Mouse (Mus musculus): ENCODE data around the gene Lhfpl3. TPM values are rescaled to one million over a fixed set of nuclear protein-coding genes. Genes with fewer than 3 reads are reported as not detected.

The Lhfpl3 gene
- polyA plus RNA-seq, 1 experiment from 2014 or later, result 0.23 TPM

GRCm38 (mm10) chr5:23251462-23252224 lies 505.8 kb downstream of the Lhfpl3 start:
- Histone ChIP-seq H3K4me1 (no peaks in the 10 kb centered on the region), H3K27me3 (replicated peaks) (no peaks in the 10 kb centered on the region), H3K36me3 (no peaks in the 10 kb centered on the region), H3K9ac (no peak overlapping the region), H3K4me3 (no peak overlapping the region), H3K27ac (no peak overlapping the region), H3K9me3 (replicated peaks) (no peaks in the 10 kb centered on the region), H3K4me2 (no peak overlapping the region)
- 22% methylated on average over 12 of the region's 12 CpGs for WGBS (ENCODE audit: insufficient replicate concordance)
- no peak for ATAC-seq

- no peaks in the 10 kb centered on the region for H3K4me1 ChIP-seq
- no peak for ATAC-seq
- no peak overlapping the region for H3K4me2 ChIP-seq
- no peak overlapping the region for H3K4me3 ChIP-seq
- no peaks in the 10 kb centered on the region for H3K36me3 ChIP-seq
- H3K27me3 ChIP-seq (replicated peaks), result no peaks in the 10 kb centered on the region
- H3K9ac ChIP-seq, result no peak overlapping the region
- 50% methylated on average over 3 of the region's 3 CpGs for WGBS (ENCODE audit: insufficient replicate concordance)
- no peak overlapping the region for H3K27ac ChIP-seq
- H3K9me3 ChIP-seq (replicated peaks), result no peaks in the 10 kb centered on the region
Observed at GRCm38 (mm10) chr5:23255816-23256418, 510.1 kb downstream of the Lhfpl3 start.

GRCm38 (mm10) chr5:23273309-23273708 lies 527.5 kb downstream of the Lhfpl3 start:
- Histone ChIP-seq H3K27ac (no peak overlapping the region), H3K27me3 (replicated peaks) (no peaks in the 10 kb centered on the region), H3K36me3 (no peaks in the 10 kb centered on the region), H3K4me2 (no peak overlapping the region), H3K4me3 (no peak overlapping the region), H3K9ac (no peak overlapping the region), H3K9me3 (replicated peaks) (no peaks in the 10 kb centered on the region), H3K4me1 (no peaks in the 10 kb centered on the region)
- 49% methylated on average over 3 of the region's 3 CpGs for WGBS (ENCODE audit: insufficient replicate concordance)
- ATAC-seq, result no peak

- ATAC-seq, result no peak
- H3K4me2 ChIP-seq, result no peak overlapping the region
- no peak overlapping the region for H3K9ac ChIP-seq
- no peak overlapping the region for H3K4me3 ChIP-seq
- no peaks in the 10 kb centered on the region for H3K36me3 ChIP-seq
- H3K27me3 ChIP-seq (replicated peaks), result no peaks in the 10 kb centered on the region
- H3K9me3 ChIP-seq (replicated peaks), result no peaks in the 10 kb centered on the region
- 76% methylated on average over 7 of the region's 7 CpGs for WGBS (ENCODE audit: insufficient replicate concordance)
- no peaks in the 10 kb centered on the region for H3K4me1 ChIP-seq
- no peak overlapping the region for H3K27ac ChIP-seq
Observed at GRCm38 (mm10) chr5:23279364-23279763, 533.5 kb downstream of the Lhfpl3 start.

GRCm38 (mm10) chr5:23284884-23285283 lies 539.0 kb downstream of the Lhfpl3 start:
- Histone ChIP-seq H3K9ac (no peak overlapping the region), H3K36me3 (no peaks in the 10 kb centered on the region), H3K27ac (no peak overlapping the region), H3K9me3 (replicated peaks) (no peaks in the 10 kb centered on the region), H3K4me3 (no peak overlapping the region), H3K4me1 (no peaks in the 10 kb centered on the region), H3K4me2 (no peak overlapping the region), H3K27me3 (replicated peaks) (no peaks in the 10 kb centered on the region)
- no peak for ATAC-seq
- 13% methylated on average over 3 of the region's 3 CpGs for WGBS (ENCODE audit: insufficient replicate concordance)

- no peak for ATAC-seq
- Histone ChIP-seq H3K4me2 (no peak overlapping the region), H3K36me3 (no peaks in the 10 kb centered on the region), H3K9me3 (replicated peaks) (no peaks in the 10 kb centered on the region), H3K4me1 (no peaks in the 10 kb centered on the region), H3K27ac (no peak overlapping the region), H3K27me3 (replicated peaks) (no peaks in the 10 kb centered on the region), H3K4me3 (no peak overlapping the region), H3K9ac (no peak overlapping the region)
Observed at GRCm38 (mm10) chr5:23289149-23289548, 543.3 kb downstream of the Lhfpl3 start.

Small RNA genes lying within 50 kb of the gene (microRNA-seq; reads per million reads assigned to microRNA genes)
- gene Gm28022 (not detected), gene Gm44363 (not detected)

Other genes with a start within 250 kb of the Lhfpl3 start
- 66.5 and 72.8 TPM in 2 replicates for gene Orc5, start 195.6 kb upstream of the Lhfpl3 start, polyA plus RNA-seq (2016; fragmentation: Nextera tagmentation; extraction: Ambion mirVana)

Measured in liver, embryonic 12.5 days (tissue).